Mouse (Mus musculus) E14TG2a.4 (cell line): ENCODE data around the gene Olfr279.
A peak's percentile ranks its signal among the peaks of the same experiment; 100 is the strongest.
"Not testable (repeated sequence)": the region's sequence is repeated elsewhere in the genome, so short reads cannot be mapped to it uniquely, and the experiment has no call there.

Source experiments
- H3K27me3 ChIP-seq: 2 replicates; pipeline ENCODE4 v1.6.1; 2014; ENCODE audit warnings: low read length, control low read depth; ENCODE audit not compliant: insufficient read depth
- H3K36me3 ChIP-seq: 2 replicates; pipeline ENCODE4 v1.6.1; 2014; ENCODE audit warnings: low read length, control low read depth; ENCODE audit not compliant: insufficient read depth
- H3K4me1 ChIP-seq: replicated peaks from 2 replicates; pipeline ENCODE4 v1.6.1; 2014; ENCODE audit warnings: low read depth, low read length, control low read depth
- H3K4me3 ChIP-seq: replicated peaks from 2 replicates; pipeline ENCODE4 v1.5.1; 2014; ENCODE audit warnings: mild to moderate bottlenecking, low read length
- H3K9me3 ChIP-seq: 2 replicates; pipeline ENCODE4 v1.6.1; 2014; ENCODE audit warnings: low read length, control low read depth
- CTCF ChIP-seq: conservative IDR thresholded peaks from 2 replicates; pipeline ENCODE4 v1.5.1; 2014; ENCODE audit warnings: low read length
- NANOG ChIP-seq: IDR thresholded peaks from 2 replicates; pipeline ENCODE4 v1.6.1; 2014; ENCODE audit warnings: borderline replicate concordance, low read length, mixed read lengths
- POU5F1 ChIP-seq: IDR thresholded peaks from 2 replicates; pipeline ENCODE4 v1.6.1; 2014; ENCODE audit warnings: low read length, borderline replicate concordance

The Olfr279 gene

GRCm38 (mm10) chr15:98514146-98514545 is 21.9 kb downstream of the Olfr279 start:
- Histone ChIP-seq H3K9me3 (no peaks in the 10 kb centered on the region), H3K27me3 (0 out of 2 replicates have a peak, but pooled peaks cover 2% of the 10 kb centered on the region), H3K36me3 (peaks cover 13% of the 10 kb centered on the region), H3K4me1 (peaks cover 26% of the 10 kb centered on the region), H3K4me3 (no peak overlapping the region)
- TF ChIP-seq NANOG (no peak), CTCF (no peak), POU5F1 (no peak)

- H3K4me1 ChIP-seq, result peaks cover 28% of the 10 kb centered on the region
- not testable (repeated sequence) for H3K27me3 ChIP-seq, H3K4me3 ChIP-seq, H3K9me3 ChIP-seq
- peaks cover 19% of the 10 kb centered on the region for H3K36me3 ChIP-seq
Measured at GRCm38 (mm10) chr15:98514845-98515244, 22.6 kb downstream of the Olfr279 start.

- Histone ChIP-seq H3K4me1 (peaks cover 44% of the 10 kb centered on the region), H3K36me3 (peaks cover 48% of the 10 kb centered on the region), H3K9me3 (no peaks in the 10 kb centered on the region), H3K4me3 (no peak overlapping the region), H3K27me3 (no peaks in the 10 kb centered on the region)
- TF ChIP-seq CTCF (peak; percentile 99), NANOG (no peak)
Measured at GRCm38 (mm10) chr15:98517380-98518355, 25.5 kb downstream of the Olfr279 start.

- TF ChIP-seq NANOG (no peak), POU5F1 (no peak), CTCF (no peak)
- Histone ChIP-seq H3K9me3 (no peaks in the 10 kb centered on the region), H3K4me1 (peaks cover 80% of the 10 kb centered on the region), H3K4me3 (no peak overlapping the region), H3K27me3 (no peaks in the 10 kb centered on the region), H3K36me3 (peaks cover 83% of the 10 kb centered on the region)
Measured at GRCm38 (mm10) chr15:98521245-98521644, 29.0 kb downstream of the Olfr279 start.

- Histone ChIP-seq H3K27me3 (no peaks in the 10 kb centered on the region), H3K4me1 (peaks cover 99% of the 10 kb centered on the region), H3K9me3 (no peaks in the 10 kb centered on the region), H3K4me3 (0 out of 2 replicates have a peak overlapping the region, but pooled peaks have one; percentile 3), H3K36me3 (peaks cover 100% of the 10 kb centered on the region)
- TF ChIP-seq NANOG (no peak), POU5F1 (no peak)
Measured at GRCm38 (mm10) chr15:98526057-98526456, 33.9 kb downstream of the Olfr279 start.

GRCm38 (mm10) chr15:98527056-98527771 is 35.0 kb downstream of the Olfr279 start:
- H3K9me3 ChIP-seq, result no peaks in the 10 kb centered on the region
- peaks cover 100% of the 10 kb centered on the region for H3K36me3 ChIP-seq
- H3K27me3 ChIP-seq, result no peaks in the 10 kb centered on the region
- TF ChIP-seq POU5F1 (no peak), CTCF (no peak), NANOG (no peak)
- no peak overlapping the region for H3K4me3 ChIP-seq
- H3K4me1 ChIP-seq, result peaks cover 99% of the 10 kb centered on the region

GRCm38 (mm10) chr15:98528066-98528563 is 35.9 kb downstream of the Olfr279 start:
- no peaks in the 10 kb centered on the region for H3K27me3 ChIP-seq
- H3K4me1 ChIP-seq, result peaks cover 92% of the 10 kb centered on the region
- H3K9me3 ChIP-seq, result no peaks in the 10 kb centered on the region
- peaks cover 94% of the 10 kb centered on the region for H3K36me3 ChIP-seq
- no peak for TF ChIP-seq POU5F1
- TF ChIP-seq NANOG, result no peak
- TF ChIP-seq CTCF, result no peak
- no peak overlapping the region for H3K4me3 ChIP-seq

GRCm38 (mm10) chr15:98532281-98532680 is 40.1 kb downstream of the Olfr279 start:
- peak overlapping the region; percentile 94 for H3K4me3 ChIP-seq
- H3K36me3 ChIP-seq, result peaks cover 56% of the 10 kb centered on the region
- H3K4me1 ChIP-seq, result peaks cover 60% of the 10 kb centered on the region
- no peaks in the 10 kb centered on the region for H3K27me3 ChIP-seq
- TF ChIP-seq CTCF (no peak), NANOG (no peak), POU5F1 (no peak)
- H3K9me3 ChIP-seq, result no peaks in the 10 kb centered on the region
